Mouse (Mus musculus) ES-Bruce4 (cell line): ENCODE data around the gene Tenm3. TPM values are rescaled to one million over a fixed set of nuclear protein-coding genes. Genes with fewer than 3 reads are reported as not detected.

Experiments used
- H3K27ac ChIP-seq: 2 replicates; pipeline ENCODE4 v1.5.1; 2012; ENCODE audit warnings: low read length, inconsistent platforms; ENCODE audit not compliant: insufficient read depth
- H3K27me3 ChIP-seq: 2 replicates; pipeline ENCODE4 v1.6.1; 2012; ENCODE audit warnings: mild to moderate bottlenecking, low read length, inconsistent platforms; ENCODE audit not compliant: control insufficient read depth, poor library complexity, insufficient read depth, severe bottlenecking
- H3K36me3 ChIP-seq: 2 replicates; pipeline ENCODE4 v1.6.1; 2012; ENCODE audit warnings: inconsistent platforms, mild to moderate bottlenecking, low read length, moderate library complexity; ENCODE audit not compliant: control insufficient read depth, poor library complexity, insufficient read depth, severe bottlenecking
- H3K4me1 ChIP-seq: one replicate; pipeline ENCODE4 v1.8.1; 2011; ENCODE audit warnings: low read length; ENCODE audit not compliant: control insufficient read depth, insufficient read depth
- H3K4me3 ChIP-seq: 2 replicates; pipeline ENCODE4 v1.5.1; 2011; ENCODE audit warnings: low read depth, mild to moderate bottlenecking, low read length
- H3K9ac ChIP-seq: 2 replicates; pipeline ENCODE4 v1.6.1; 2012; ENCODE audit warnings: low read depth, mild to moderate bottlenecking, inconsistent platforms; ENCODE audit not compliant: poor library complexity, severe bottlenecking
- H3K9me3 ChIP-seq: replicated peaks from 2 replicates; pipeline ENCODE4 v1.6.1; 2012; ENCODE audit warnings: mild to moderate bottlenecking, low read length, inconsistent platforms; ENCODE audit not compliant: control insufficient read depth, poor library complexity, insufficient read depth, severe bottlenecking
- CTCF ChIP-seq: IDR thresholded peaks from one replicate; pipeline ENCODE4 v1.8.1; 2011; ENCODE audit warnings: low read depth, low read length
- EP300 ChIP-seq: IDR thresholded peaks from 2 replicates; pipeline ENCODE4 v1.6.1; 2011; ENCODE audit warnings: low read depth, low read length; ENCODE audit not compliant: insufficient read depth
- POLR2A ChIP-seq: IDR thresholded peaks from one replicate; pipeline ENCODE4 v1.8.1; 2011; ENCODE audit warnings: low read length; ENCODE audit not compliant: insufficient read depth
- polyA plus RNA-seq: library from polyadenylated mRNA; stranded (reverse); fragments of >200 nt; gene quantifications from 2 replicates; pipeline ENCODE4 v1.2.4, GENCODE M21; 2011; ENCODE audit warnings: low read depth; ENCODE audit not compliant: missing spikeins, insufficient read depth, insufficient read length

Gene Tenm3
- polyA plus RNA-seq, 1 experiment: 19.2 TPM

DNA sequence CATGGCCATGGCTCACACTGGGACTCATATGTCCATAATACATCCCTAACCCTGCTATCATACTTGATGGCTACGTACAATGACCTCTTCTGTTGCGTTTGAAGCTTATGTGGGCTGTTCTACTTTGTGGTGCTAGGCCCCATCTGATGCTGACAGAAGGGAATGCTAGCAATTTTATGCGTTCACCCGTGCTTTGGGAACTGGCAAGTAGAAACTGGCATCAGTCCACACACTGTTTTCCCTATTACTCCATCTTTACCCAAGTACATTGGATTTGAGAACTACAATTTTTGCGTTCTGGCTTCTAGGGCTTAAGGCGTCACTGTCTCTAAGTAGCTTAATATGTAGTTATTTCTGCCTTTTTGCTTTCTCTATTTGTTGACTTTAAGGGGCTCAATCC is 490.3 kb downstream of the Tenm3 start:
- H3K36me3 ChIP-seq: no peaks in the 10 kb centered on the region
- H3K9me3 ChIP-seq: no peaks in the 10 kb centered on the region

GRCm38 (mm10) chr8:48348901-48349300 is 494.9 kb downstream of the Tenm3 start:
- Histone ChIP-seq H3K9me3 (no peaks in the 10 kb centered on the region), H3K36me3 (no peaks in the 10 kb centered on the region), H3K4me3 (no peak overlapping the region), H3K4me1 (no peaks in the 10 kb centered on the region), H3K9ac (no peak overlapping the region), H3K27ac (no peak overlapping the region), H3K27me3 (no peaks in the 10 kb centered on the region)
- no peak for TF ChIP-seq POLR2A
- TF ChIP-seq CTCF: no peak
- TF ChIP-seq EP300: no peak

More for the DNA sequence above, 490.3 kb downstream of the Tenm3 start:
- Histone ChIP-seq H3K4me1 (no peaks in the 10 kb centered on the region), H3K4me3 (no peak overlapping the region), H3K27ac (no peak overlapping the region), H3K9ac (no peak overlapping the region), H3K27me3 (no peaks in the 10 kb centered on the region)
- no peak for TF ChIP-seq POLR2A
- no peak for TF ChIP-seq CTCF
- no peak for TF ChIP-seq EP300

DNA sequence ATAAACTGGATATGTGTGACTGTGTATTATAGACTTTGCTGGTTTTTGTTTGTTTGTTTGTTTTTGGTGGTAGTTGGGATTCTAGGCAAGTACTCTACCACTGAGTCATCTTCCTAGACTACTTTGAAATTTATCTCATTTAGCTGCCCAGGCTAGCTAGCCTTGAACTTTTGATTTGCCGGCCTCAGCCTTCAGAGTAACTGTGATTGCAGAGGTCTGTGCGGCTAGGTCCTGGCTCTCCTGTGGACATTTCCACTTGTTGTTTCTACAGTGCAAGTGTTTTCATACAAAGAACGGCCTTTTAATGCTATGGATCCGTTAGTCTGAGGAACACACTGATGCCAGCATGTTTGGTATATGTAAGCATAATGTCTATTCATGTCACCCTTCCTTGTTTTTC is 495.4 kb downstream of the Tenm3 start:
- Histone ChIP-seq H3K36me3 (no peaks in the 10 kb centered on the region), H3K27me3 (no peaks in the 10 kb centered on the region)

DNA sequence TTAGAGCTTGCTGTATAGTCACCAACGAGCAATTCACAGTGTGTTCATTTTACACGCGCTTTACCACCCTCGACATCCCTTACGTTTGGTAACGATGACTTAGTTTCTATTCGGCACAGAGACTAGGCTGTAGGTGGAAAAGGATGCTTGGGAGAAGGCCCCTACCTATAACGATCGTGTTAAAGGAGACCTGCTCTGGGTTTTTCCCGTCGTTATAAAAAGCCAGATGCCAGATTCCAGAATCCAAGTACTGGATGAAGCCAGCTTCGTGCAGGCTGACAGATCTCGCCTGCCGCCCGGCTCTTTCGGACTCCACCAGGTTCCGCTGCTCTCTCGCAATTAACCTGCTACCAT is 500.7 kb downstream of the Tenm3 start:
- Histone ChIP-seq H3K4me3 (no peak overlapping the region), H3K4me1 (no peaks in the 10 kb centered on the region), H3K9ac (no peak overlapping the region), H3K27me3 (no peaks in the 10 kb centered on the region), H3K36me3 (no peaks in the 10 kb centered on the region), H3K27ac (no peak overlapping the region), H3K9me3 (no peaks in the 10 kb centered on the region)
- TF ChIP-seq EP300: no peak
- no peak for TF ChIP-seq CTCF
- no peak for TF ChIP-seq POLR2A

More for the DNA sequence above, 495.4 kb downstream of the Tenm3 start:
- no peak for TF ChIP-seq EP300
- no peak for TF ChIP-seq POLR2A
- no peak for TF ChIP-seq CTCF
- H3K4me3 ChIP-seq: no peak overlapping the region
- H3K4me1 ChIP-seq: no peaks in the 10 kb centered on the region
- no peak overlapping the region for H3K27ac ChIP-seq
- H3K9me3 ChIP-seq: no peaks in the 10 kb centered on the region
- no peak overlapping the region for H3K9ac ChIP-seq

GRCm38 (mm10) chr8:48342321-48343066 is 501.3 kb downstream of the Tenm3 start:
- TF ChIP-seq EP300: no peak
- TF ChIP-seq CTCF: no peak
- TF ChIP-seq POLR2A: no peak
- Histone ChIP-seq H3K36me3 (no peaks in the 10 kb centered on the region), H3K27me3 (no peaks in the 10 kb centered on the region), H3K4me1 (no peaks in the 10 kb centered on the region), H3K27ac (no peak overlapping the region), H3K9ac (no peak overlapping the region), H3K4me3 (no peak overlapping the region), H3K9me3 (no peaks in the 10 kb centered on the region)

DNA sequence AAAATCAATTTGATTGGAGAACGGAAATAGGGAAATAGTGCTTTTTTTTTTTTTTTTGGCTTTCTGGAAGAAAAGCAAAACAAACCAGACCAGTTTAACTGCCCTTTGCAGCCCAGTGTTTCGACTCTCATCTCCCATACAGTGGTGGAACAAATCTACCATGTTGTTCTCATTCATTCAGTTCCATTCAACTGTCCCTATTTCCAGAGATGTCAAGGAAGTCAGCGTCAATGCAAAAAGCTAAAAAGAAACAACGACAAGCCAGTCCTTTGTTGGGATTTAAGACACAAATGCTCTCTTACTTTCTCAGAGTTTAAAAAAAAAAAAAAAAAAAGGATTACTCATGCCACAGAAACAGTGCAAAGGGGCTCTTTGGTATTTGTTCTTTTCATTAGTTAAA is 502.1 kb downstream of the Tenm3 start:
- Histone ChIP-seq H3K4me3 (no peak overlapping the region), H3K4me1 (no peaks in the 10 kb centered on the region), H3K9me3 (no peaks in the 10 kb centered on the region), H3K27me3 (no peaks in the 10 kb centered on the region), H3K27ac (no peak overlapping the region), H3K36me3 (no peaks in the 10 kb centered on the region), H3K9ac (no peak overlapping the region)
- TF ChIP-seq EP300 (no peak), POLR2A (no peak)
